Mouse (Mus musculus) lung, postnatal 10 days (tissue): ENCODE data around the gene Cnppd1.
A peak's percentile ranks its signal among the peaks of the same experiment; 100 is the strongest.

Source experiments
- DNase-seq: peaks from one replicate; pipeline ENCODE4 v3.0.0; 2021

The Cnppd1 gene

DNA sequence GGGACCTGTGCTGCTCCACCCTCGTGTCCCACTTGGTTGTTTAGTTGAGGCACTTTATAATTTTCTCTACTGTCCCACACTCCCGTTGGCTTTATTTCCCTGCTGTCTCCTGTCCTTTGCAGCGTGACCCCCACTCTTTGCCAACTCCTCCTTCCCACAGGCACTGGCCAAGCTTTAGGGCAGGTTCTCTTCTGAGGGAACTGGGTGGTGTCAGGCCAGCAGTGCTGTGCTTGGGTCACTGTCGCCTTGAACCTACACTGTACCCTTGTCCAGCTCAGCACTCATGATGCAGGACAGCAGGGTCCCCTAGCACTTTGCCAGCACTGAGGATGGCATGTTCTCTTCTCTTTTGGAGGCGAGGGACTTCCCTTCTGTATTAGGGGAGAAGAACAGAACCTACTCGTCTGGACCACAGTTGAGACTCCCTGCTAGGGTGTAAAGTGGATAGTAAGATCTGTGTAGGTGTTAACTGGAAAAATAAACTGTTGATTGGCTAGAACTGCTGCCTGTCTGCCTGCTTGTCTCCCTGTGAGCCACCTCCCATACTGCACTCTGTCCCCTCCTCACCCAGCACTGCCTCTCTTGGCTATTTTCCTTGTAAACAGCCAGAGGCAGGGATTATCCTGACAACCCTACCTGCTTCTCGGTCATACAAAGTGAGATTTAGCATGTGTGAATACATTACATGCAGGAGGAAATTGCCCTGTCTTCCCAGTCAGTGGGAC lies 5.1 kb upstream of the Cnppd1 start:
- no peak for DNase-seq

GRCm38 (mm10) chr1:75145589-75145988 lies 3.1 kb upstream of the Cnppd1 start:
- no peak for DNase-seq

GRCm38 (mm10) chr1:75141486-75142190 lies 873 bp downstream of the Cnppd1 start:
- DNase-seq: peak; percentile 77

DNA sequence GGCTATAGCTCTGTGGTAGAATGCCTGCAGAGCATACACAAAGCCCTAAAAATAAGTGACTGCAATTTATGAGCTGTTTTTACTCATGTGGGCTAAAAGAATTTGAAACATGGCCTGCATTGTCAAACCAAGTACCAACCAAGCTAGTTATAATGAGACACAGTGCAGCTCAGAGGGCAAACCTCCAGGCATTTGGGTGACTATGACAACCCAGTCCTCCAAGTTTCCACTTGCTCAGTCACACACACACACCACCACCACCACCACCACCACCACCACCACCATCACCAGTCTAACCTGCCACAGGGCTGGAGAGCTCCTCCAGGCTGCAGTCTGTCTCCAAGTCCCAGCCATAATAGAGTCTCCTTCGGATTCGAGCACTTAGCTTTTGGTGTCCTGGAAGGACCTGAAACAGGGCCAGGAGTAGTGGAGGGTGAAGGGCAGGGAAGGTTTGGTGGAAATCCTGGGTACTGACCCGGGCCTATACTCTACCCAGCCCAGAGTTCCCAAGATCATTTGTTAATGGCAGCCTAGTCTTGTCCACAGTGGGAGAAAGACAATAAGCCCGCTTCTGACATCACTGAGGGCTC lies 1.8 kb downstream of the Cnppd1 start:
- peak; percentile 35 for DNase-seq

- no peak for DNase-seq
These were observed 4.1 kb downstream of the Cnppd1 start for GRCm38 (mm10) chr1:75138448-75138847.

GRCm38 (mm10) chr1:75136730-75137129 lies 5.8 kb downstream of the Cnppd1 start:
- no peak for DNase-seq

DNA sequence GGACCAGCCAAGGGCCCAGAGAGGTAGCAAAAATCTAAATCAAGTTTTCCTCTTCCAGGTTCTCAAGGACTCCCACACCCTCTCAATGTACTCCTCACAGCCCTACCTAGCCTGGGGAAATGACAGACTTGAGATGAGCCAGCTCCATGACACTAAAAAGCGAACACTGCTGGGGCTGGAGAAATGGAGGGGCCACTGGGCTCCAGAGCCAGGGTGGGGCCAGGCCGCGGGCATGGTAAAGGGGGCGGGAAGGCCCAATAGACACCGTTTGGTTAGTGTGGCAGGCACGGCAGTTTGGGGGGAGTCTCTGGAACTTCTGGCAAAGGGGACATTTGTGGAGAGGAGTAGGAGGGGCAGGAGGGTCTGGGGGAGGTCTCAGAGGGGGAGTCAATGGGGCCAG lies 6.2 kb downstream of the Cnppd1 start:
- DNase-seq: no peak

DNA sequence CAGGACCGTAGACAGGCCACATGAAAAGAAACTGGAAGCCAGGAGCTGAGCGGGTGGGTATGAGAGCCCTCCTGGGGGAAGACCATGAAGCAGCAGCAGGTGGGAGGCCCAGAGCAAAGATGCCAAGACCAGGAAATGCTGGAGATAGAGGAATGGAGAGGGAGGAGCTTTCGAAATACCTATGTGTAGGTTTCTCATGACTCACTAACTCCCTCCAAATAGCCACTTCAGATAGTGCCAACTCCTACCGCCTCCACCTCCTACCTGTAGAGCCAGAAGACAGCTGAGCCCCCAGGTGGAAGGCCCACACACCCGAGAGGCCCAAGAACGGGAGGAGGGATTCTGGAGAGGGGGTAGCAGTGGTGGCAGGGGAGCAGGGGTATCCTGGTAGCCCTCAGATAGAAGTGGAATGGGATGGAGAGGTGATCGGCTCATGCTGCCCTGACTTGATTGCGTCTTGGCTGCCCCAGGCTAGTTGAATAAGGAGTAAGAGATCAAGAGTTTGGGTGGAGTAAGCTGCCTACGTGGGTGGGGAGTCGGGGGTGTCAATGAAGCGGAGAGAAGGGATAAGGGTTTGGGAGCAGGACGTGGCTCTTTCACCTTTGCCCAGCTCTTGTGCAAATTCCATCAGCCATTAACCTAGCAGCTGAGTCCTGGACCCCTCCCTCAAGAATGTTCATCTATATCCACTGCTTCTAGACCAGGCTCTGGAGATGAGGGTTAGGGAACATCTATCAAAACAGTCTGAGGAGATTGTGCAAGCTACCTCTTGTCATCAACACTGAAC lies 8.9 kb downstream of the Cnppd1 start, which contains the start of gene Slc23a3:
TSS of gene Slc23a3 (minus strand) at position 470 of the 787 bp plus-strand sequence.
- no peak for DNase-seq

- no peak for DNase-seq
These were observed 13.9 kb downstream of the Cnppd1 start for GRCm38 (mm10) chr1:75128641-75129040.

- DNase-seq: no peak
These were observed 17.1 kb downstream of the Cnppd1 start for GRCm38 (mm10) chr1:75125418-75125817.

- peak; percentile 97 for DNase-seq
These were observed 17.9 kb downstream of the Cnppd1 start, which contains the start of gene Nhej1 for GRCm38 (mm10) chr1:75124346-75125321. Nhej1 (minus strand) TSS chr1:75125200.

- DNase-seq: peak; percentile 19
These were observed 20.3 kb downstream of the Cnppd1 start for GRCm38 (mm10) chr1:75122211-75122610.
